Mouse (Mus musculus): ENCODE results near the gene Hhex. TPM values are rescaled to one million over a fixed set of nuclear protein-coding genes. Genes with fewer than 3 reads are reported as not detected.

Hhex gene
- total RNA-seq, 2 experiments from 2014 or later, result 0.21 to 0.78 TPM

DNA sequence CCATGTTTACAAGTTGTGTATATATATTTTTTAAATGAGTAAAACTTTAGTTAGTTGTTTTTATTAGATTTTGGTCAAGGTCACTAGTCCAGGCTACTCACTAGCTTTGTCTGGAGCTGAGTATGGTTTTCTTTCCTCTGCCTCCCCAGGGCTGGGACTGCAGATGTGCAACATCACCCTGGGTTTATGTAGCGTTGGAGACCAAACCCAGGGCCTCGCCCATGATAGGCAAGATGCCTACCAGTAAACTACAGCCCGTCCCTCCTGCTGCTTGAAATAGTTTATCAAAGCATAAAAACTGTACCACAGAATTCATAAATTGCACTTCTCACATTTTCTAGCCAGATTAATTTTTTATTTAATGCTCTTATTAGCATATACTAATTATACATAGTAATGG lies 14.6 kb downstream of the Hhex start:
- DNase-seq (ENCODE audit: low spot score), result no peak

- no peak for DNase-seq (ENCODE audit: low spot score)
These were observed 20.9 kb downstream of the Hhex start for GRCm38 (mm10) chr19:37455528-37455927.

- DNase-seq (ENCODE audit: low spot score), result no peak
These were observed 21.4 kb downstream of the Hhex start for GRCm38 (mm10) chr19:37455961-37456360.

- no peak for DNase-seq (ENCODE audit: low spot score)
These were observed 23.4 kb downstream of the Hhex start for GRCm38 (mm10) chr19:37458013-37458412.

- DNase-seq (ENCODE audit: low spot score), result no peak
These were observed 31.8 kb downstream of the Hhex start for GRCm38 (mm10) chr19:37466403-37466802.

GRCm38 (mm10) chr19:37466978-37467377 lies 32.4 kb downstream of the Hhex start:
- DNase-seq (ENCODE audit: low spot score), result no peak

DNA sequence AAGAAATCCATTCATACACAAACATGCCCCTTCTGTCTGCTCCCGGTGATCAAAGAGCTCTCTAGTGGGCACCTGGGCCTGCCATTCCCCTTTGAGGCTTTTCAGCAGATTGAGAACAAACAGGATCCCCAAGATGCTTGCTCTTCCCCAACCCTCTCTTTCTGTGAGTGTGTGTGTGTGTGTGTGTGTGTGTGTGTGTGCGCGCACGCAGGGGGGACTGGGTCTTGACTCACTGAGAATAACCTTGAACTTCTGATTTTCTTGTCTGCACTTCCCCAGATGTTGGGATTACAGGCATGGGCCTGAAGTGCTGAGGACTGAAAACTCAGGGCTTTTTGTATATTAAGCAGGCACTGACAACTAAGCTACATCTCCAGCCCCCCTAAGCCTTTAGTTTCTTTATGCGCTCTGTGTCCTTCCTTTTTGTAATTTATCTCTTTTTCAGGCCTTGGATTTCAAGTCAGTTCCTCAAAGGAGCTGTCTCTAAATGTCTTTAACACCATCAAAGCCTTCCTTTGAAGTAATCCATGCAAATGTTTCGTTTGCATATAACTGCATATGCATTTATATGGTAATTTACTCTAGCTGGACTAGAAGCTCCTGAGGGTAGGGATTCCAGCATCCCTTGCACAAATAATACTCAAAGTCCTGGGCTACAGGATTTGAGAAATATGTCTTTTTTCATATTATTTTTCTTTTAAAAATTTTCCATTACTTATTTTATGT lies 34.4 kb downstream of the Hhex start:
- no peak for DNase-seq (ENCODE audit: low spot score)

DNA sequence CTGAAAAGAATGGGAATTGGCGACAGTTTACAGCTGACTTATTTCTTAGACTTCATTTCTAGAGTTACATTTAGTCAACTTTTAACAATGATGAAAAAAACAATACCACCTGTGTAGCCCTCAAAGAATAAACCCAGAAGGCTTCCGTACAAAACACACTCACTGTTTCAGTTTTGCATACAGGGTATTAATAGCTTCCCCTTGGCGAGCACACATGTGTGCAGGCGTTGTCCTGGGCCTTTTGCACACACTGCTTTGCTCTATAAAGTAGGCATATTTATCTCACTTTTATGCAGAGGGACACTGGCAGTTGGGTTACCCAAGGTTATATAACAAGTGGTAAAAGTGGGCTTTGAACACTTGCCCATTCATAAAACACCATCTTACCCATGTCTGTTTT lies 37.1 kb downstream of the Hhex start:
- DNase-seq (ENCODE audit: low spot score), result no peak

GRCm38 (mm10) chr19:37472589-37472988 lies 38.0 kb downstream of the Hhex start:
- no peak for DNase-seq (ENCODE audit: low spot score)

- DNase-seq (ENCODE audit: low spot score), result no peak
These were observed 47.1 kb downstream of the Hhex start for GRCm38 (mm10) chr19:37481704-37482103.

GRCm38 (mm10) chr19:37482556-37483187 lies 48.1 kb downstream of the Hhex start:
- DNase-seq (ENCODE audit: low spot score), result no peak

DNA sequence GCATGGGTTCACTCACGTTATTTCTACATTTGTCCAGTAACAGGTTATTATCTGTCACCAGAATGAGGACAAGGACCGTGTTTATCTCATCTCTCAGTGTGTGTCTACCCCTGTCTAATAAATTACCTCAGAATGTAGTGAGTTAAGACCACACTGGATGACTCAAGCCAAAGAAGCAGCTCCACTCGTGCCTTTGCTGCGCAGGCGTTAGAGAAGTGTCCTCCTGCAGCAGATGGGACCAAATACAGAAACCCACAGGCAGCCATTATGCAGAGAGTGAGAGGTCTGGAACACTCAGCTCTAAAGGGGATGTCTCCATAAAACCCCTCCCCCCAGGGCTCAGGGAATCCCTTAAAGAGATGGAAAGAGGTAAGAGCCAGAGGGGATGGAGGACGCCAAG lies 50.2 kb downstream of the Hhex start:
- DNase-seq (ENCODE audit: low spot score), result no peak

DNA sequence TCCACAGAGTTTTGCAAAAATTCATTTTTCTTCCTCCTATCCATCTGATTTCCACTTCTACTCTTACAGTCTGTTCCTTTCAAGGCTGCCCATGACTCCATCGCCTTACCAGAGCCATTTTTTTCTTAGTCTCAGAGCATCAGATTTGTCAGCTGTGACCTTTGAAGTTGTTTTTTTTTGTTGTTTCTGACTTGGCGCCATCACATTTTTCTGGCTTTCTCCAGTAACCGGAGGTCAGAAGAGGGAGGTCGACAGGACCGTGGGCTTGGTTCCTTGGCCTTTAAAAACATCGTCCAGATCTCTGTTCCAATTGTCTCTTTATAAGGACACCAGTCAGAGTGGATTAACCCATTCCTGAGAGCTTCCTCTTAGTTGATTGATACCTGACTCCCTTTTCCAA lies 52.2 kb downstream of the Hhex start:
- no peak for DNase-seq (ENCODE audit: low spot score)

- DNase-seq (ENCODE audit: low spot score), result no peak
These were observed 53.3 kb downstream of the Hhex start for GRCm38 (mm10) chr19:37487811-37488475.

DNA sequence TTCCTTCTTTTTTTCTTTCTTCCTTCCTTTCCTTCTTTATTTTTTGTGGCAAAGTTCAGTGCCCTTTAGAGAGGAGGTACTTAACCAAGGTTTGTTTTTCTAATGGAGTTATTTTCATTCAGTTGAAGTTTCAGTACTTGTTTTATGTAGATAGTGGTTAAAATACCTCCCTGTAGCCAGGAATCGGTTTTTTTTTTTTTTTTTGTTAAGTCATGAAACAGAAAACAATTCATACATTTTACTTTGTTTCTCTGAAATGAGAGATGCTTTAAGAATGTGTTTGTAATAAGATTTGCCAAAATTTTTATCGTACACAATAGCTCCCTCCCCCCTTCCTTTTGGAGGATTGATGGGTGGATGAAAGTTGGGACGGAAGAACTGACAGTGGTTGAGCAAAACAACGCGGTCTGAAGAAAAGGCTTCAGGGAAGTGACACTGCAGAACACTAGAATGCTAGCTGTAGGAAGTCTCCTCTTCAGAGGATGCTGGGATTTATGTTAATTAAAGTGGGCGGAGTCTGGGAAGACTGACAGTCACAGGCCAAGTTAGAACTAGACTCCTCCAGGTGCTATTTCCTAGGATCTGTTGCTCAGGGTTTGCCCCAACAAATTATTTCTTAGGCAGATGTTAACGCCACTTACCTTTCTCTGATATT lies 54.1 kb downstream of the Hhex start:
- DNase-seq (ENCODE audit: low spot score), result no peak

Other genes with a start within 250 kb of the Hhex start
- gene March5, start 227.3 kb upstream of the Hhex start, total RNA-seq (2021), result 10 to 100 TPM; 74.3 to 83.1 TPM
- gene Cpeb3, start 226.2 kb upstream of the Hhex start, total RNA-seq (2021), result 10 to 100 TPM; 59.2 to 64.4 TPM
- 100 to 1,000 TPM; 106 to 173 TPM for gene Ide, start 97.0 kb upstream of the Hhex start, total RNA-seq (2021)
- under 1 TPM; 0.18 to 0.19 TPM for gene Kif11, start 58.4 kb upstream of the Hhex start, total RNA-seq (2021)
- gene Exoc6, start 115.6 kb downstream of the Hhex start, total RNA-seq (2021), result 10 to 100 TPM; 55.6 to 59.9 TPM